Mouse (Mus musculus) CH12.LX (cell line): ENCODE data around the gene Abca4. TPM values are rescaled to one million over a fixed set of nuclear protein-coding genes. Genes with fewer than 3 reads are reported as not detected.
A peak's percentile ranks its signal among the peaks of the same experiment; 100 is the strongest.

ENCODE experiments used
- DNase-seq: peaks from one replicate; pipeline ENCODE4 v3.0.0-alpha.2; 2013; ENCODE audit errors: extremely low read depth
- H3K27ac ChIP-seq: 2 replicates; pipeline ENCODE4 v1.5.1; 2012; ENCODE audit warnings: low read depth, mild to moderate bottlenecking, control low read depth, moderate library complexity; ENCODE audit not compliant: insufficient read depth
- H3K27me3 ChIP-seq: replicated peaks from 2 replicates; pipeline ENCODE3; 2012; ENCODE audit warnings: inconsistent platforms
- H3K36me3 ChIP-seq, 2 experiments: replicated peaks in 1 of 2; 2 replicates each; pipeline versions ENCODE3 to v1.6.1; 2012; ENCODE audit warnings: inconsistent platforms in 1 of 2, low read length in 1 of 2, mild to moderate bottlenecking in 1 of 2, mixed read lengths in 1 of 2, moderate library complexity in 1 of 2; ENCODE audit not compliant: control insufficient read depth in 1 of 2, insufficient read depth in 1 of 2
- H3K4me1 ChIP-seq, 2 experiments: 2 replicates each; pipeline ENCODE4 v1.6.1; 2012; ENCODE audit warnings: inconsistent platforms in 1 of 2, moderate library complexity in 1 of 2; ENCODE audit not compliant: insufficient read depth in 2 of 2, control insufficient read depth in 1 of 2
- H3K4me2 ChIP-seq: 2 replicates; pipeline ENCODE4 v1.6.1; 2012; ENCODE audit warnings: low read depth, mild to moderate bottlenecking, control low read depth; ENCODE audit not compliant: poor library complexity, insufficient read depth, severe bottlenecking
- H3K4me3 ChIP-seq, 3 experiments: fragments of 150-350 bp in 1 of 3; sonication (generic) in 1 of 3; replicated peaks in 1 of 3; 2 replicates each; pipeline versions ENCODE3 to v1.5.1; 2011 to 2012; ENCODE audit warnings: low read depth in 2 of 3, low read length in 2 of 3, mild to moderate bottlenecking in 2 of 3, moderate library complexity in 2 of 3, control low read depth in 1 of 3, improper control_type of control experiment in 1 of 3, inconsistent platforms in 1 of 3, mixed read lengths in 1 of 3; ENCODE audit not compliant: poor library complexity in 1 of 3
- H3K79me2 ChIP-seq: replicated peaks from 2 replicates; pipeline ENCODE4 v1.6.1; 2012; ENCODE audit warnings: mild to moderate bottlenecking, moderate library complexity; ENCODE audit not compliant: control insufficient read depth, poor library complexity, insufficient read depth, severe bottlenecking; ENCODE audit errors: extremely low read depth
- H3K9ac ChIP-seq: 2 replicates; pipeline ENCODE4 v1.6.1; 2012; ENCODE audit warnings: low read depth, mild to moderate bottlenecking, control low read depth, moderate library complexity; ENCODE audit not compliant: insufficient read depth
- H3K9me3 ChIP-seq: replicated peaks from 2 replicates; pipeline ENCODE3; 2012; ENCODE audit warnings: low read length, inconsistent platforms, mixed read lengths
- CHD2 ChIP-seq: IDR thresholded peaks from 2 replicates; pipeline ENCODE4 v1.6.1; 2011; ENCODE audit warnings: low read length, improper control_type of control experiment
- CTCF ChIP-seq, 2 experiments: IDR thresholded peaks in 1 of 2; conservative IDR thresholded peaks in 1 of 2; 2 replicates each; pipeline ENCODE4 v1.5.1; 2011 to 2012; ENCODE audit warnings: low read depth in 2 of 2, low read length in 2 of 2, improper control_type of control experiment in 1 of 2, inconsistent platforms in 1 of 2, mild to moderate bottlenecking in 1 of 2, moderate library complexity in 1 of 2
- ELF1 ChIP-seq: IDR thresholded peaks from 2 replicates; pipeline ENCODE4 v1.6.1; 2014; ENCODE audit warnings: low read depth, mild to moderate bottlenecking, inconsistent platforms, low read length, improper control_type of control experiment
- EP300 ChIP-seq: IDR thresholded peaks from 2 replicates; pipeline ENCODE4 v1.6.1; 2011; ENCODE audit warnings: low read length, improper control_type of control experiment
- GABPA ChIP-seq: IDR thresholded peaks from 2 replicates; pipeline ENCODE4 v1.6.1; 2012; ENCODE audit warnings: low read depth, low read length, improper control_type of control experiment, inconsistent platforms; ENCODE audit not compliant: insufficient replicate concordance
- IRF4 ChIP-seq: IDR thresholded peaks from 2 replicates; pipeline ENCODE4 v1.6.1; 2014; ENCODE audit warnings: low read depth, mild to moderate bottlenecking, inconsistent platforms, low read length, improper control_type of control experiment
- JUND ChIP-seq: conservative IDR thresholded peaks from 2 replicates; pipeline ENCODE4 v1.6.1; 2011; ENCODE audit warnings: low read depth, low read length, improper control_type of control experiment
- KAT2A ChIP-seq: IDR thresholded peaks from 2 replicates; pipeline ENCODE4 v1.6.1; 2012; ENCODE audit warnings: low read length, improper control_type of control experiment, inconsistent platforms; ENCODE audit not compliant: insufficient replicate concordance
- MAFK ChIP-seq: IDR thresholded peaks from 2 replicates; pipeline ENCODE4 v1.6.1; 2011; ENCODE audit warnings: low read length, improper control_type of control experiment; ENCODE audit not compliant: insufficient replicate concordance
- MAZ ChIP-seq: IDR thresholded peaks from 2 replicates; pipeline ENCODE4 v1.6.1; 2012; ENCODE audit warnings: low read depth, mild to moderate bottlenecking, inconsistent platforms, low read length, improper control_type of control experiment, moderate library complexity
- MEF2A ChIP-seq: IDR thresholded peaks from 2 replicates; pipeline ENCODE4 v1.6.1; 2014; ENCODE audit warnings: low read depth, mild to moderate bottlenecking, inconsistent platforms, low read length, improper control_type of control experiment, borderline replicate concordance
- MYC ChIP-seq: IDR thresholded peaks from 2 replicates; pipeline ENCODE4 v1.6.1; 2011; ENCODE audit warnings: low read depth, mild to moderate bottlenecking, improper control_type of control experiment, low read length
- NELFE ChIP-seq: IDR thresholded peaks from 2 replicates; pipeline ENCODE4 v1.6.1; 2011; ENCODE audit warnings: low read depth, low read length, improper control_type of control experiment
- POLR2AphosphoS2 ChIP-seq: IDR thresholded peaks from 2 replicates; pipeline ENCODE4 v1.6.1; 2011; ENCODE audit warnings: low read depth, low read length, improper control_type of control experiment
- RAD21 ChIP-seq: IDR thresholded peaks from 2 replicates; pipeline ENCODE4 v1.6.1; 2011; ENCODE audit warnings: low read depth, mild to moderate bottlenecking, low read length, improper control_type of control experiment, moderate library complexity
- RCOR1 ChIP-seq: conservative IDR thresholded peaks from 2 replicates; pipeline ENCODE4 v1.6.1; 2012; ENCODE audit warnings: low read depth, mild to moderate bottlenecking, inconsistent platforms, low read length, improper control_type of control experiment
- SIN3A ChIP-seq: IDR thresholded peaks from 2 replicates; pipeline ENCODE4 v1.6.1; 2012; ENCODE audit warnings: low read length, improper control_type of control experiment, inconsistent platforms
- SMC3 ChIP-seq: IDR thresholded peaks from 2 replicates; pipeline ENCODE4 v1.6.1; 2011; ENCODE audit warnings: low read depth, low read length, improper control_type of control experiment
- TCF12 ChIP-seq: IDR thresholded peaks from 2 replicates; pipeline ENCODE4 v1.6.1; 2014; ENCODE audit warnings: low read depth, mild to moderate bottlenecking, inconsistent platforms, low read length, improper control_type of control experiment
- UBTF ChIP-seq: IDR thresholded peaks from 2 replicates; pipeline ENCODE4 v1.6.1; 2012; ENCODE audit warnings: low read depth, mild to moderate bottlenecking, inconsistent platforms, low read length, improper control_type of control experiment, moderate library complexity
- USF1 ChIP-seq: IDR thresholded peaks from 2 replicates; pipeline ENCODE4 v1.6.1; 2014; ENCODE audit warnings: low read depth, mild to moderate bottlenecking, inconsistent platforms, low read length, improper control_type of control experiment
- ZC3H11A ChIP-seq: IDR thresholded peaks from 2 replicates; pipeline ENCODE4 v1.6.1; 2012; ENCODE audit warnings: low read depth, mild to moderate bottlenecking, inconsistent platforms, low read length, improper control_type of control experiment
- ZKSCAN1 ChIP-seq: IDR thresholded peaks from 2 replicates; pipeline ENCODE4 v1.6.1; 2012; ENCODE audit warnings: low read depth, inconsistent platforms, low read length, improper control_type of control experiment, borderline replicate concordance
- ZMIZ1 ChIP-seq: IDR thresholded peaks from 2 replicates; pipeline ENCODE4 v1.6.1; 2012; ENCODE audit warnings: low read depth, mild to moderate bottlenecking, inconsistent platforms, low read length, improper control_type of control experiment
- ZNF384 ChIP-seq: IDR thresholded peaks from 2 replicates; pipeline ENCODE4 v1.6.1; 2012; ENCODE audit warnings: low read depth, low read length, improper control_type of control experiment, inconsistent platforms
- dilution Hi-C: fragments of 300-500 bp; cut with MboI; formaldehyde crosslinking; loops from 2 replicates; pipeline ENCODE4 v1.14.3; 2020; ENCODE audit warnings: low sequenced_read_pairs; ENCODE audit not compliant: extremely low pct_unique_long_range_greater_than_20kb, extremely low pct_ligation_motif_present
- in situ Hi-C: fragments of 300-500 bp; cut with MboI; formaldehyde crosslinking; loops from 3 replicates; pipeline ENCODE4 v1.14.3; 2019; ENCODE audit warnings: low sequenced_read_pairs, low pct_ligation_motif_present, low pct_unique_long_range_greater_than_20kb, mixed read lengths
- polyA plus RNA-seq: library from polyadenylated mRNA; unstranded; fragments of >175 nt; gene quantifications from 2 replicates; pipeline ENCODE4 v1.2.1, GENCODE M21; 2012; ENCODE audit warnings: low read depth; ENCODE audit not compliant: insufficient read length
- total RNA-seq, 2 experiments: library from RNA; depleted of rRNA; stranded (reverse); fragments of 300-350 nt in 1 of 2; fragments of >200 nt in 1 of 2; gene quantifications; 2 replicates each; pipeline ENCODE4 v1.2.3; 2012 to 2014

Abca4 gene
- total and polyA plus RNA-seq, 3 experiments, result 0.34 to 0.57 (median 0.46) TPM

GRCm38 (mm10) chr3:122102091-122102490 is 57.8 kb downstream of the Abca4 start:
- Histone ChIP-seq H3K27me3 (no peaks in the 10 kb centered on the region), H3K4me1 (peaks cover 14 to 34% of the 10 kb centered on the region in 2 experiments), H3K79me2 (no peaks in the 10 kb centered on the region), H3K4me2 (no peak overlapping the region), H3K27ac (no peak overlapping the region), H3K4me3 (no peak overlapping the region), H3K9me3 (no peaks in the 10 kb centered on the region), H3K9ac (no peak overlapping the region), H3K36me3 (no peaks in the 10 kb centered on the region)
- DNase-seq, result no peak
- dilution Hi-C loops, result loop anchor here (25.0 kb wide), 1 partner anchor 140 kb away; the partner anchor contains the start of gene Arhgap29
- TF ChIP-seq POLR2AphosphoS2 (no peak), ZNF384 (no peak), SIN3A (no peak), EP300 (no peak), GABPA (no peak), ELF1 (no peak), CTCF (conservative IDR thresholded peaks at IDR 0.05 in 1 of 2, IDR thresholded peaks at IDR 0.05 in 1 of 2; ENCODE audit: low read depth in 2 of 2, low read length in 2 of 2) (no peak), MAFK (no peak), RAD21 (no peak), USF1 (no peak), RCOR1 (no peak), TCF12 (no peak), ZKSCAN1 (no peak)
- in situ Hi-C loops, result loop anchor here (5.0 kb wide), 1 partner anchor 135 kb away; no protein-coding TSS in a partner anchor

- dilution Hi-C loops (loop anchor here (25.0 kb wide), 1 partner anchor 142 kb away; the partner anchor contains the start of gene Arhgap29), in situ Hi-C loops (loop anchor here (5.0 kb wide), 1 partner anchor 137 kb away; no protein-coding TSS in a partner anchor)
- H3K27ac ChIP-seq, result no peak overlapping the region
- H3K4me2 ChIP-seq, result peak overlapping the region; percentile 57; the same call in 1 of the 2 replicates
- TF ChIP-seq ZC3H11A (peak; percentile 85), EP300 (no peak), MEF2A (no peak), SMC3 (peak; percentile 92), UBTF (no peak), MYC (0 out of 2 replicates have a peak, but pooled peaks have one; percentile 14), CTCF (conservative IDR thresholded peaks at IDR 0.05 in 1 of 2, IDR thresholded peaks at IDR 0.05 in 1 of 2; ENCODE audit: low read depth in 2 of 2, low read length in 2 of 2) (peak; percentile 66 to 85), ZMIZ1 (no peak), CHD2 (no peak), NELFE (peak; percentile 46; the same call in 1 of the 2 replicates), IRF4 (peak; percentile 63; the same call in 1 of the 2 replicates), USF1 (no peak), MAZ (peak; percentile 58; the same call in 1 of the 2 replicates), RAD21 (peak; percentile 81), JUND (no peak), KAT2A (no peak), TCF12 (peak; percentile 25; the same call in 1 of the 2 replicates), RCOR1 (no peak), ZNF384 (no peak)
- no peaks in the 10 kb centered on the region for H3K79me2 ChIP-seq
- DNase-seq, result peak; percentile 75
- no peak overlapping the region for H3K4me3 ChIP-seq
- no peaks in the 10 kb centered on the region for H3K9me3 ChIP-seq
- H3K27me3 ChIP-seq, result no peaks in the 10 kb centered on the region
- no peaks in the 10 kb centered on the region for H3K36me3 ChIP-seq
- peaks cover 3 to 14% of the 10 kb centered on the region in 2 experiments; a peak in 2 of 4 replicates for H3K4me1 ChIP-seq
- no peak overlapping the region for H3K9ac ChIP-seq
Observed at GRCm38 (mm10) chr3:122103864-122104808, 59.9 kb downstream of the Abca4 start.
